In the genomic region with DNA sequence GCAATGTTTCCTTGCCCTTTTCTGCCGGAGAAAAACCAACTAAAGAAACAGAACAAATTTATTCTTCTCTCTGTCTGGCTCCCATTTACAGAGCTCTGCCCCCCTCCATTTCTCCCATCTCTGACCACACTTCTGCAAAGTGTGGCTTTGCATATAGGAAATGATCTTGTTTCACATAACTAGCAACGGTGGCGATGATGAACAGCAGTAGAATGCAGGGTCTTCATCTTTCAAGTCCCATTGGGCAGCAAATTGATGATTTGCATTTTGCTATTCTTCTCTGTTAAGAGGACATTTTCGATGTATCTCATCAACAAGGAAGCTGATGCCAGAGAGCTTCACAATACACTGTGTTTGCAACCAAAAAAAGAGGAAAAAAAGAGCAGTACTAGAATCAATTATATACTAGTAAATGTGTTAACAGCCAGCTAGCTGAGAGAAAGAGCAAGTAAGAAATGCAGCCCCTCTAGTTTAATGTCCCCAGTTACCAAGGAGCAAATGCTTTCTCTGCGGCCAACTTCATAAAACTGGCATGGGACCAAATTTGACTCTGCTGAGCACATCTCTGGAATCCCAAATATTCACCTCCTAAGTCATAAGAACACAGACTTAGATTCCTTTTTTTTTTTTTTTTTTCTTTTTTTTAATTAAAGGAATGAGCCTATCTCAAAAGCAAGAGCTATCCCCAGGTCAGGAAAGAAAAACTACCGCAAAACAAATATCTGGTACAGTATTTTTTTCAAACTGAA, we compare ENCODE assay signal across 12 mouse cellular contexts. TPM values are rescaled to one million over a fixed set of nuclear protein-coding genes. Genes with fewer than 3 reads are reported as not detected.
A peak's percentile ranks its signal among the peaks of the same experiment; 100 is the strongest.
DNase-seq lines count a peak whose midpoint lies in the region; ATAC-seq and TF ChIP-seq lines count a peak whose summit lies in the region.
"Had no signal": no experiment of that assay in that cellular context is flagged by ENCODE, and none has a peak within 500 bp of the region (broad histone marks: within the 10 kb centered on the region; RNA-seq: fewer than 3 reads in every experiment).

No protein-coding gene starts in this region.

- peaks cover 10% of the 10 kb centered on the region for H3K36me3 ChIP-seq in heart, embryonic 16.5 days (ENCODE audit: control insufficient read depth, insufficient read depth)
- no peaks in the 10 kb centered on the region for H3K36me3 ChIP-seq in lung, postnatal 0 days (ENCODE audit: insufficient read depth, low read length)
- no peaks in the 10 kb centered on the region for H3K36me3 ChIP-seq in hindbrain, embryonic 11.5 days (ENCODE audit: control insufficient read depth, insufficient read depth, low read length)
- H3K36me3 ChIP-seq: liver, embryonic 13.5 days had no signal

- no peak overlapping the region for H3K9ac ChIP-seq in heart, embryonic 16.5 days (ENCODE audit: low read length)
- H3K9ac ChIP-seq in lung, postnatal 0 days (replicated peaks; ENCODE audit: low read depth), result no peak overlapping the region
- no peak overlapping the region for H3K9ac ChIP-seq in hindbrain, embryonic 11.5 days (ENCODE audit: low read depth, low read length)
- H3K9ac ChIP-seq: liver, embryonic 13.5 days; midbrain, embryonic 13.5 days had no signal

- no peaks in the 10 kb centered on the region for H3K9me3 ChIP-seq in heart, embryonic 16.5 days (replicated peaks; ENCODE audit: control insufficient read depth, low read length)
- H3K9me3 ChIP-seq in lung, postnatal 0 days (ENCODE audit: low read length), result no peaks in the 10 kb centered on the region
- H3K9me3 ChIP-seq in hindbrain, embryonic 11.5 days (ENCODE audit: control insufficient read depth, low read length), result no peaks in the 10 kb centered on the region
- H3K9me3 ChIP-seq: liver, embryonic 13.5 days had no signal

- no peak for TF ChIP-seq CTCF in lung, postnatal 0 days (IDR thresholded peaks at IDR 0.05)

- peak; percentile 37; the same call in 1 of the 2 replicates for TF ChIP-seq EP300 in lung, postnatal 0 days (IDR thresholded peaks at IDR 0.05)

- no peak for ATAC-seq in heart, embryonic 16.5 days (replicated peaks; ENCODE audit: extremely low read depth, insufficient read depth, low FRiP score)
- no peak for ATAC-seq in lung, postnatal 0 days
- ATAC-seq in hindbrain, embryonic 11.5 days (ENCODE audit: low FRiP score), result no peak
- ATAC-seq: midbrain, embryonic 13.5 days had no signal

- H3K27me3 ChIP-seq in heart, embryonic 16.5 days (ENCODE audit: control insufficient read depth, insufficient read depth, low read length), result no peaks in the 10 kb centered on the region
- no peaks in the 10 kb centered on the region for H3K27me3 ChIP-seq in lung, postnatal 0 days (replicated peaks; ENCODE audit: insufficient read depth, low read length)
- no peaks in the 10 kb centered on the region for H3K27me3 ChIP-seq in hindbrain, embryonic 11.5 days (ENCODE audit: control insufficient read depth, insufficient read depth, low read length)
- H3K27me3 ChIP-seq: liver, embryonic 13.5 days; midbrain, embryonic 13.5 days had no signal

- intact Hi-C loops in heart, postnatal 10 days (cut with DNase I), result no loop called here

- peaks cover 39% of the 10 kb centered on the region for H3K4me1 ChIP-seq in heart, embryonic 16.5 days (ENCODE audit: control insufficient read depth, insufficient read depth, low read length)
- peaks cover 6% of the 10 kb centered on the region; the same call in 1 of the 2 replicates for H3K4me1 ChIP-seq in lung, postnatal 0 days (ENCODE audit: insufficient read depth, low read depth, low read length)
- H3K4me1 ChIP-seq in hindbrain, embryonic 11.5 days (replicated peaks; ENCODE audit: control insufficient read depth, insufficient read depth, low read length), result no peaks in the 10 kb centered on the region
- H3K4me1 ChIP-seq: midbrain, embryonic 13.5 days had no signal

- peak overlapping the region; percentile 17 for H3K27ac ChIP-seq in heart, embryonic 16.5 days (ENCODE audit: low read length)
- peak overlapping the region; percentile 8; the same call in 1 of the 2 replicates for H3K27ac ChIP-seq in lung, postnatal 0 days (ENCODE audit: low read length)
- no peak overlapping the region for H3K27ac ChIP-seq in hindbrain, embryonic 11.5 days (ENCODE audit: low read depth, low read length)
- H3K27ac ChIP-seq: midbrain, embryonic 13.5 days had no signal

- DNase-seq in heart, postnatal 10 days, result no peak
- DNase-seq in lung, postnatal 0 days (ENCODE audit: low spot score), result peak; percentile 75
- no peak for DNase-seq in lung, postnatal 14 days
- peak; percentile 69 for DNase-seq in Muller cell, postnatal 12 days (ENCODE audit: inconsistent ontology term)
- peak; percentile 37 for DNase-seq in lung, postnatal 25 days (ENCODE audit: low spot score)
- DNase-seq in cerebellum, adult 11 months, result no peak
- DNase-seq in hindbrain, embryonic 11.5 days (ENCODE audit: low spot score), result no peak
- DNase-seq: adrenal gland, postnatal 36 days had no signal

- 53% methylated on average over 6 of the region's 6 CpGs for WGBS in heart, embryonic 16.5 days
- WGBS in lung, postnatal 0 days, result 43% methylated on average over 6 of the region's 6 CpGs
- WGBS in hindbrain, embryonic 11.5 days, result 86% methylated on average over 6 of the region's 6 CpGs

- H3K4me2 ChIP-seq in heart, embryonic 16.5 days (ENCODE audit: low read depth, low read length), result no peak overlapping the region
- no peak overlapping the region for H3K4me2 ChIP-seq in lung, postnatal 0 days (replicated peaks; ENCODE audit: low read depth, low read length)
- no peak overlapping the region for H3K4me2 ChIP-seq in hindbrain, embryonic 11.5 days (replicated peaks; ENCODE audit: low read depth, low read length)
- H3K4me2 ChIP-seq: liver, embryonic 13.5 days; midbrain, embryonic 13.5 days had no signal

- H3K4me3 ChIP-seq in heart, embryonic 16.5 days (ENCODE audit: low read length), result no peak overlapping the region
- no peak overlapping the region for H3K4me3 ChIP-seq in lung, postnatal 0 days (ENCODE audit: low read depth, low read length)
- no peak overlapping the region for H3K4me3 ChIP-seq in hindbrain, embryonic 11.5 days (ENCODE audit: low read depth, low read length)
- H3K4me3 ChIP-seq: erythroblast, embryonic 14.5 days; liver, embryonic 13.5 days; midbrain, embryonic 13.5 days had no signal

RNA-seq across cellular contexts. Expression of a gene that starts 29.2 kb away (rescaled TPM):
- polyA plus RNA-seq in heart, embryonic 16.5 days (2015; fragmentation: Nextera tagmentation; extraction: Ambion mirVana), result 28.4 and 30.1 TPM in 2 replicates
- total RNA-seq in heart, postnatal 10 days (2021), result 100 to 1,000 TPM; 456 to 731 TPM
- 16.2 and 19.2 TPM in 2 replicates for polyA plus RNA-seq in lung, postnatal 0 days (2015; fragmentation: Nextera tagmentation; extraction: Ambion mirVana)
- 7.0 and 8.6 TPM in 2 replicates for polyA plus RNA-seq in hindbrain, embryonic 11.5 days (2014; fragmentation: Nextera tagmentation; extraction: Ambion mirVana)

Comparison
In these comparisons a context has a peak if more than half of its experiments do, and no peak if none do; other contexts are left out.
1. DNase-seq: peak in lung, postnatal 0 days (single experiment), Muller cell, postnatal 12 days (single experiment) and lung, postnatal 25 days (single experiment); none in heart, postnatal 10 days (0 of 2), lung, postnatal 14 days (single experiment), cerebellum, adult 11 months (single experiment) and hindbrain, embryonic 11.5 days (single experiment).